Mouse (Mus musculus) cerebellum, adult 11 months (tissue): ENCODE results near the gene Palm2.

Source experiments
- DNase-seq: peaks from one replicate; pipeline ENCODE4 v3.0.0; 2022

Gene Palm2

DNA sequence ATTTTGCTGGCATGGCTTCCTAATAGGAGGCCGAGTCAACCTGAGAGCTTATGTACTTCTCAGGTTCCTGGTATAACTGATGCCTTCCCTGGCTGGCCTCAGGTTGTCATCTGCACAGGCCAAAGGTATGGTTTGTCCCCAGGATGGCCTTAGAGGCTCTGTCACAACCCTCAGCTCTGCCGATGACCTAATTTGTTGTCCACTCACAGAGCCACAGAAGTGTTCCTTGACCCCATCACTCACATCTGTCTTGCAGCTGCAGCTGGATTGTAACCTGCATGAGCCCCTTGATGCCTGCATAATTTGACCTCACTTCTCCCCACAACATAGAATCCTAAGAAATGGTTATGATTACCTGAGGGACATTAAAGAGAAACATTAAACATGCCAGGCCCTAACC is 190.8 kb downstream of the Palm2 start:
- DNase-seq = no peak

DNA sequence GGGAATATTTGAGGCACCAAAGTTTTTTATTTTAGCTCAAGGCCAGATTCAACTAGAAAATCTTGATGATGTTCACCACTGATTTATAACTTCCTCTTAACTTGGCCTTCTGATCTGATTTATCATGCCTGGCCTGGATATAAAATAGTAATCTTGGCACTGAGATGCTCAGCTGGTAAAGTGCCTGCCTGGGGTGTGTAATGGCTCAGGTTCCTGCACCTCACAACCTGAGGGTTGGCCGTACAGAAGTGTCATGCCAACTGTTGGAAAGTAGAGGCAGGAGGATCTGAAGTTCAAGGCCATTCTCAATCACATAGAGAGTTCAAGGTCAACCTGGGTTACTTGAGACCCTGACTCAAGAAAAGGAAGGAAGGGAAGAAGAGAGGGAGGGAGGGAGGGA is 191.3 kb downstream of the Palm2 start:
- DNase-seq = no peak

DNA sequence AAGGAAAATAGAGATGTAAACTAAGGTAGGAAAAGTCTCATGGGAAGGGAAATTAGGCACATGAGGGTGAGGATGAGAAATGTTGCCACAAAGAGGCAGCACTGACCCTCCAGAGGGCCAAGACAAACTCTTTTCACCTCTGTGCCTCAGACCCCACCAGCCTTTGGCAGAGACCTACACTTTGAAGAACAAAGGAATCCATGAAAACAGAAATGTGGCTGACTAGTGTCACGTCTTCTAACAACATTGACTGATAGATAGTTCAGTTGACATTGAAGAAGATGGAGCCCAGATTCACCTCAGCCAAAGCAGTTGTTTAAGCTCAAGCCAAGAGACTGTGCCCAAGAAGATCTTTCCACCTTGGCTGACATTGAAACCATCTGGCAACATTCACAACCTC is 191.7 kb downstream of the Palm2 start:
- no peak for DNase-seq

- no peak for DNase-seq
Measured at GRCm38 (mm10) chr4:57626921-57627320, 192.9 kb downstream of the Palm2 start.

DNA sequence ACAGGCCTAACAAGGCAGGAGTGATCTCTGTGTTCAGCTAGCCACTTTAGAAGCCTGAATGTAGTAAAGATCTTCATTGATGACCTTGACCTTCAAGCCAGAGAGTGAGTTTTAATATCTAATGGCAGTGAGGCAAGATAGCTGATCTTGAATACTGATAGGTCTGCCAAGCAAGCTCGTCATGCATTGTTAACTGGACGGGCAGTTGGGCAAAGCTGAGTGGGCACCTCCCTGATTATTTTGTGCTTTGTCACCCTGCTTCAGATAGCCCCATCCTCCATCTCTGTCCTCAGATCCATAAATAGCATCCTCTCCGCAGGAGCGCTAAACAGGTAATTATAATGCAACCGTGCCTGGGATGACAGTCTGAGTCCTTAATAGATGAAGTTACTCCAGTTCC is 198.3 kb downstream of the Palm2 start:
- no peak for DNase-seq

DNA sequence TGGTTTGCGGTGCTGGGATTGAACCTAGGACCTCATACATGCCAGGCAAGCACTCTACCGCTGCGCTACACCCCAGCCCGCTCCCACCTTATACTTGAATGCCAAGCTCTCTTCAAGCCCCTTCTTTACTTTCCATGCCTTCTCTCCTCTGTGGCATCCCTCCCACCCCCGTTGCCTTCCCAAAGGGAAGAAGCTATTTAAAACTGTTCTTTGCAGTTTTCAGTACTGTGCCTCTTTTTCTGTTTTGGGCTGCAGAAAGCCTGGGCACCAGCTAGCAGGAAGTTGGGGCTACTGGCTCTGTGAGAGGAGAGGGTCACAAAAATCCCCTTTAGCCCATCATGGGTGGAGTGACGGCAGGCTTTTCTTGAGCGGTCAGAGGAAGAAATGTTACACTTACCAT is 199.0 kb downstream of the Palm2 start:
- DNase-seq = no peak

DNA sequence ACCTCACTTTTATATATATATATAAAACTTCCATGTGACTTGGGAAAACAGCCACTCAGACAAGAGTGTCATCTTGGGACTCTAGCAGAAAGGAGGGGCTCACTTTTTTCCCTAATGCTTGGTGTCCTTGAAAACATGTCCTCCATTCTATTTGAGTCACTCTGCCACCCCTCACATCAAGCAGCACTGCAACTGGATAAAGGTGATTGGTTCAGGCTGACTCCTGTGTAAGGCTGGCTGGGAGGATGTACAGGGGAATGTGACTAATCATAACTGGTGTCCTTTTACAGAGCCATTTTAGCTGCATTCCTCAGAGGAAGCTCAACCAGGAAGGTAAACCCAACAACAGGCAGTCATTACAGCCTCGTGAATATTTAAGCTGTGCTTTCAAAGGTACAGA is 200.9 kb downstream of the Palm2 start:
- DNase-seq = no peak

- no peak for DNase-seq
Measured at GRCm38 (mm10) chr4:57636782-57637482, 202.9 kb downstream of the Palm2 start.

- no peak for DNase-seq
Measured at GRCm38 (mm10) chr4:57637636-57638386, 203.8 kb downstream of the Palm2 start.

- peak; percentile 11 for DNase-seq
Measured at GRCm38 (mm10) chr4:57638941-57639340, 204.9 kb downstream of the Palm2 start.

- DNase-seq = no peak
Measured at GRCm38 (mm10) chr4:57640222-57640621, 206.2 kb downstream of the Palm2 start.

- DNase-seq = no peak
Measured at GRCm38 (mm10) chr4:57640971-57641370, 206.9 kb downstream of the Palm2 start.

GRCm38 (mm10) chr4:57650994-57651393 is 216.9 kb downstream of the Palm2 start:
- DNase-seq = no peak

- DNase-seq = no peak
Measured at GRCm38 (mm10) chr4:57651547-57651946, 217.5 kb downstream of the Palm2 start.

DNA sequence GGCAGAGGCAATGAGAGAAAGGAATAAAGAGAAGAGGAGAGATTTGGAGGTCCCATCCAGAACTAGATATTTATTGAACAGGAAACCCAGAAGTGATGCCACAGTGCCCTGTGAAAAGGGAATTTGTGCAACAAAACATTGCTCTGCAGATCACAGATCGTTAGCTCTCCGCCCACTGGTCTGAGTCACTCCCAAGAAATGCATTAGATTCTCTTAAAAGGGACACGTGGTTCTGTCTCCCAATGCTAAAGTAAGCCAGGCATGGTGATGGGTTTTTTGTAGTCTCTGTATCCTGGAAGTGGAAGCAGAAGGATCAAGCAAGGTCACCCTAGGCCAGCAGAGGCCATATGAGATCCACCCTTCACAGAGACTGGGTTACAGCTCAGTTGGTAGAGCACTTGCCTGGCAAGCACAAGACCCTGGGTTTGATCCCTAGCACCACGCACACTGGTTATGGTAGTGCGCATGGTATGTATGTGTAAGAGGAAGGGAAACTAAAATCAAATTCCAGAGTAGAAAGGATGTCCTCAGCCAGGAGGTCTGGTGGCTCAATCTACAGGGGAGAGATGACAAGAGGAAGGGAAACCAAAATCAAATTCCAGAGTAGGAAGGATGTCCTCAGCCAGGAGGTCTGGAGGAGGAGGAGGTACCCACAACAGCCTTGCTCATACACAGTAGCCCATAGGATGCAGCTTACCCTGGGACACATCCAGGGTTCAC is 218.3 kb downstream of the Palm2 start:
- DNase-seq = no peak

- DNase-seq = no peak
Measured at GRCm38 (mm10) chr4:57655966-57656365, 221.9 kb downstream of the Palm2 start.

DNA sequence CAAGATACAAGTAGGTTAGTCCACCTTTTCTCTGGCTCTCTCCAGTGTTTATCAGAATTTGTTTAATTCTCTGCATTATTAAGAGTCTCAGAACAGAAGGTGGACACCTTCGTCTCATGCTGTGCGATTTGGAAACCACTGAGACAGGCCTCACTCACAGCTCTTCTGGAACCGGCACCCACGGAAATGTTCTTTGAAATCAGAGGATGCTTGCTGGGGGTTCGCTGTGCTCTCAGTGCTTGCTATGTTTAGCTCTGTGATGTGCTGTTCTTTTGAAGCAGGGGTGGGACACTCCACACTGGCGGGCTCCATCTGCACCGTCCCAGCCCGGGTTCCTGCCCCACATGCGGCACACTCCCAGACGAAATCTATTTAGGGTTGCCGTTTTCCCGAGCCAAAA is 222.3 kb downstream of the Palm2 start:
- peak; percentile 29 for DNase-seq

DNA sequence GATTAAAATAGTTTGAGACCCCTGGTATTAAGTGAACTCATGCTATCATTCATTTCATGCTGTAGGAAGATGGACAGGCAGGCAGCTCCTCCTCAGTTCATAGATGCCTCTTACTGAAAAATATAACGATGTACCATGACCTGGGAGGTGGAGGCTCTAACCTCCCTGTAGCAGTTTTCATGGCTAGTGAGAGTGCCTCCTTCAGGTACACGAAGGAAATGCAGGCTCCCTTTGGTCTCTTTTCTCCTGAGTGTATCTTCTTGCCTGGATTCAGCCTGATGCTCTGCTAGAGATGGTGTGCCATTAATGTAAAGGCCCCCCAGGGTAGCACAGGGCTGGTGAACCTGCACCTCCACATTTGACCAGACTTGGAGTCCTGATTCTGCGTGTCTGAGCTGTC is 222.8 kb downstream of the Palm2 start:
- DNase-seq = no peak

DNA sequence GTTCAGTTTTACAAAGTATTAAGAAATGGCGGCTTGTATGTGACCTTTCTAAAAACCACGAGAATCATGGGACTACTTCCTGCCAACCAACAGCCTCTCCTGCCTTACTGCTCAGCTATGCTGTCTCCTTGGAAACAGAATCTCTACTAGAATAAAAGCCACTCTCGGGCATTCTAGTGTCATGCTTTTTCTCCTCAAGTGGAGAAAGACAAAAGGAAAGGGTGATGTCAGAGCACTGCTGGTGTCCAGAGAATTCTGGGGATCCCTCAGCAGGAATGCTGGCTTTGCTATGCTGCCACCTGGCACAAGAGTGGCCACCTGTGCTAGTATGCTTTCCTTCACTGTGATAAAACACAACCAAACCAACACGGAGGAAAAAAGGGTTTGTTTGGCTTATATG is 226.4 kb downstream of the Palm2 start:
- peak; percentile 34 for DNase-seq

- no peak for DNase-seq
Measured at GRCm38 (mm10) chr4:57666101-57666500, 232.1 kb downstream of the Palm2 start.

GRCm38 (mm10) chr4:57670813-57671469 is 236.9 kb downstream of the Palm2 start:
- DNase-seq = no peak

GRCm38 (mm10) chr4:57672541-57672940 is 238.5 kb downstream of the Palm2 start:
- DNase-seq = no peak
